Mouse (Mus musculus) spleen, adult 2 months (tissue): ENCODE results near the gene Adamts8.

Experiments
- CTCF ChIP-seq: fragments of 200-500 bp; IDR thresholded peaks from 2 replicates; pipeline ENCODE4 v1.5.1; 2011; ENCODE audit warnings: mild to moderate bottlenecking, inconsistent platforms; ENCODE audit not compliant: insufficient read depth, insufficient read length, insufficient replicate concordance; ENCODE audit errors: extremely low read depth
- POLR2A ChIP-seq: fragments of 200-500 bp; IDR thresholded peaks from 2 replicates; pipeline ENCODE4 v1.6.1; 2011; ENCODE audit warnings: low read depth, low read length, inconsistent platforms

GRCm38 (mm10) chr9:30895618-30896017 lies 46.7 kb upstream of the Adamts8 start:
- TF ChIP-seq CTCF, result no peak
- no peak for TF ChIP-seq POLR2A
